Mouse (Mus musculus) gonadal fat pad, adult 2 months (tissue): Measurements from ENCODE around the gene Aqp7. TPM values are rescaled to one million over a fixed set of nuclear protein-coding genes. Genes with fewer than 3 reads are reported as not detected.

Experiments
- DNase-seq: peaks from one replicate; pipeline ENCODE4 v3.0.0-alpha.2; 2012; ENCODE audit warnings: low read depth
- polyA plus RNA-seq: library from polyadenylated mRNA; depleted of rRNA; stranded (reverse); fragments of >200 nt; gene quantifications from 2 replicates; pipeline ENCODE4 v1.2.3, GENCODE M21; 2012

Gene Aqp7
- polyA plus RNA-seq, 1 experiment, result 90.8 TPM

- DNase-seq, result no peak
These were observed 15.4 kb upstream of the Aqp7 start for GRCm38 (mm10) chr4:41063351-41063750.

GRCm38 (mm10) chr4:41057361-41057760 is 9.4 kb upstream of the Aqp7 start:
- DNase-seq, result no peak

DNA sequence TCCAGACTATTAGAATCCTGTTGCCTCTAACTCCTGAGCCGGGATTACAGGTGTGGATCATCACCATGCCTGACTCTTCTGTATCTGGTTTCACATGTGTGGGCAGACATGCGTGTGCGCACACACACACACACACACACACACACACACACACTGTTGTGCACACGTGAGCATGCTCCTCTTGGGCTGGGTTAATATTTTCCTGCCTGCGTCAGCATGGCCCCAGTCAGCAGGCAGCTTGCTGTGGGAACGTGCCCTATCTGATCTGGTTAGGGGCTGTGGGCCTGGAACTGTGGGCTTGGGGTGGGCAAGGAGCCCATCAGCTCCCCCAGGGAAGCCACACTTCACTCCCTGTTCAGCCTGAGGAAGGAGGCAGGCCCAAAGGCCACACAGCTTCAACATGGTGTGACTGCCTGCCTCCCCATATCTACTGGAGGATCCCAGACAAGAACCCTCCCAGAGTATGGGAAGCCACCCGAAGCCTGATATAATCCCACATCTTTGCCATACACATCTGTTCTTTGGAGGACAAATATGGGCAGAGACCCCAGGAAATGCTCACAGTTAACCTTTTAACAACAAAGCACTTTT is 8.9 kb upstream of the Aqp7 start:
- DNase-seq, result no peak

GRCm38 (mm10) chr4:41056253-41056652 is 8.3 kb upstream of the Aqp7 start:
- no peak for DNase-seq

DNA sequence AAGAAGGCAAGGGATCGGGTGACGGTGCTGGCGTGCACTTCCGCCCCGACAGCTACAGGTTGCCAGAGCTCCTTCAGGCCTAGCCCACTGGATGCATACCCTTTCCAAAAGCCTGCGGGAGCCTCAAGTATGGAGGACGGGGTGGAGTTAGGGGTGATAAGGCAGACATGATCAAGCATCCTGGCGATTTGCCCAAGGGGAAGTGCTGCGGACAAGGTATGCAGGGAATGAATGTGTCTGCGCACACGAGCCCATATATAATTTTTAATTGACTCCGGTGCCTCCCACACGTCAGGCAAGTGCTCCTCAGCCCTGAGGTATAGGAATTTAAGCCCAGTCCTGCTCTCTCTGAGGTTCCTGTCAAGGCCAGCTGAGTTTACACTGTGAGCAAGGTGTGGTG is 7.2 kb upstream of the Aqp7 start:
- DNase-seq, result no peak

DNA sequence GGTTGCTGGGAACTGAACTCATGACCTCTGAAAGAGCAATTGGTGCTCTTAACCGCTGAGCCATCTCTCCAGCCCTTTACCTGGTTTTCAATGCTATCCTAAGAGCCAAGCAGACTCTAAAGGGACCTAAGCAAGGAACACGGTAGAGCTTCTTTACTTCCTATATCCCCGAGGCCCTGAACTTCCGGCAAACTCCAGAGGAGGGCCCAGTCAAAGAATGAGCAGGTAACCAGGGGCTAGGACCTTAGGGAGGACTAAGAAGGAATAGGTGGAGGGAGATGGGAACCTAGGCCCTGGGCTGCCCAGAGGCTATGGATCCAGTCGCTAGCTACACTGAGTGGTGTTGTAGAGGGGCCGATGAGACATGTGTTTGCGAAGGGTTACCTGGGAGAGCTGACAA is 3.8 kb upstream of the Aqp7 start:
- DNase-seq, result no peak

DNA sequence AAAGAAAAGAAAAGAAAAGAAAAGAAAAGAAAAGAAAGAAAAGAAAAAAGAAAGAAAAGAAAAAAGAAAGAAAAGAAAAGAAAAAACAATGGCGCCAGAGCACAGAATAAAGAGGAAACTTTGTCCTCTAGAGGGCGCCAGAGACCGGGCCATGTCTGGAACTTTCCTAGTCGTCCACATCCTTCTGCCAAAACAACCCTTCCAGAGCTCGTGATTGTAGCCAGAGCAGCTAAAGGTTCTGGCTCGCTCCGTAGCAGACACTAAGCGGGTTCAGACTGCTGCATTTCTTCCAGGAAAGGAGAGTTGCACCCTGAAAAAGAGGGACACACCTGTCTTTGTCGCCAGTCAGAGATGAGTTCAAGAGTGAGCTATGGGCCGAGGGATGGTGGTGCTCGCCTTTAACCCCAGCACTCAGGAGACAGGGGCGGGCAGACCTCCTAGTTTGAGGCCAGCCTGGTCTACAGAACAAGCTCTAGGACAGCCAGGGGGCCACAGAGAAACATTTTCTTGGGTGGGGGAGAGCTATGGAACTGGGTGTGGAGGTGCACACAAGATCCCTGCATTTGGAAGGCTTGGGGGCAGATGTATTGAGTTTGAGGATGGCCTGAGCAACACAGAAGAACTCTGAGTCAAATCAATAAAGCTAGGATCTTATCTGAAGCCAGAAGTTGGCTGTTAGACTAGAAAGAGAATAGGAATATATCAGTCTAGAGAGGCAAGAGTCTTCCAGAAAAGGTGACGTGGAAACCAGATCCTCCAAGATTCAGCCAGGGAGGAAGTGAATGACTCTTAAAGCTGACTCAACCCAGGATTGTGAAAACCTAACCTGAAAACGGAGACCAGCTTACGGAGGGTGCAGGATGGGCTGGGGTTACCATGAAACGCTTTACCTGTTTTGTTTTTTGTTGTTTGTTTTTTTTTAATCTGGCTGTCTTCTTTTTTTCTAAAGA is 3.1 kb upstream of the Aqp7 start:
- no peak for DNase-seq

- no peak for DNase-seq
These were observed 987 bp upstream of the Aqp7 start for GRCm38 (mm10) chr4:41048926-41049325.

GRCm38 (mm10) chr4:41046254-41046795 is 1.6 kb downstream of the Aqp7 start:
- no peak for DNase-seq

DNA sequence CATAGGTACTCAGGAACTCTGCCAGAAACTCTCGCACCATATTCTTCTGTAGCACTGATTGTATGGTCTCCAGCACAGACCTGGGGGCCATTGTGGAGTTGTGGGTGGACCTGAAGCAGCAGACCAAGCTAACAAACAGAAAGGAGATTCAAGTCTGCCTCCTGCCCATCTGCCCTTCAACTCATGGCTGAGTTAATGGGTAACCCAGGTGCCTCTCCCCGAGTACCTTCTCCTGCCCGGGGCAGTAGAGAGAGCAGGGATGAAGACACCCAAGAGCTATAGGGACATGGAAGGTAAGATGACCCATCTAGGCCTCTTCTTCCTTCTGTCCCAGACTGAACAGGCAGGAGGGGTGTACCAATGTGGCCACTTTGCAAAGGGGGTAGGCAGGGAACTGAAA is 2.7 kb downstream of the Aqp7 start:
- no peak for DNase-seq

- no peak for DNase-seq
These were observed 4.0 kb downstream of the Aqp7 start for GRCm38 (mm10) chr4:41043961-41044360.

DNA sequence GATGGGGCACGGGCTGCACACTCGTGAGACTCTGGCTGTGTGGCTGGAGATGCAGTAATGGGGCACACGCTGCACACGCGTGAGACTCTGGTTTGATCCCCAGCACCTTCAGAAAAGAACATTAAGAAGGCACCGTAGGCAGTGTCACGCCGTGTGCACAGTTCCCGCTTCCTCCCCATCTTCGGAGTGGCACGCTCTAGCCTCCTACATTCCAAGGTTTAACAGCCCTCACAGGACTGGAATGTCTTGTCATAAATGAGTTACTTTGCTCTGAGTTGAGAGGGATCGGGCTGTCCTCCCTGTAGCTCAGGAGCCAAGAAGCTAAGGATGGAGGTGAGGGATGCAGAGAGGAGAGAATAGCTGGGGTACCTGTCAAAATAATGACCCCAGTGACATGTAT is 5.1 kb downstream of the Aqp7 start:
- no peak for DNase-seq

DNA sequence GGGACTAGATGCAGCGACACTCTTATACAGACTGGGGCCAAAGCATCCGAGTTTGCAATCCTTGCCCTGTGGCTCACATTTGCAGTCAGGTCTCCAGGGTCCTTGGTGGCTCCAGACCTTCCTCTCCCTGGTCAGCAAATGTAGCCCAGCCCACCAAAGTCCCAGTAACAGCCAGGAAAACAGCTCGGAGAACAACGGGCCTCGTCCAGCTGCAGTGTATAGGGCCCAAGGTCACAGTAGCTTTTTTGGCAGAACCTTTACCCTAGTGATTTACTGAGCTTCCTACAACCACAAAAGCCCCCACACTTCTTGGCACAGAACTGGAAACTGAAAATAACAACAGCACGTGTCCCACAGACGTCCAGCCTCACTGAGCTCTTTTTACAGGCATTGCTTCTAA is 7.0 kb downstream of the Aqp7 start:
- DNase-seq, result no peak

- DNase-seq, result no peak
These were observed 10.0 kb downstream of the Aqp7 start for GRCm38 (mm10) chr4:41037942-41038341.

DNA sequence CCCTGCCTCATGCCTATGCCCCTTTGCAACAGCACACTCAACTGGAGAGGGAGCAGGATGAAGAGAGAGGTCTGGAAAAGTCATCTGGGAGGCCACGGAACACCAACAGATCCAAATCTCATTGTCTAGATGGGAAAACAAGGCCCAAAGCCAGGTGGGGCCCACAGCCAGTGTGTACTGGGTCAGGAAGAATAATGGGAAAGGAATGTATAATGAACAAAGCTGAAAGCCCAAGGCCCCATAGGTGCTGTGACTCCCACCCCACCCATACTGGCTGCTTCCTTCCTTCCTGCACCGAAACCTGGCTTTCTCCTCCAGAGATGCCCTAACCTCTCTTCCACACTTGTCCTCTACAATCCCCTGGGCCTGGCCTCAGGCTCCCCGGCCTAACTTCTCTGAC is 16.7 kb downstream of the Aqp7 start:
- DNase-seq, result no peak

DNA sequence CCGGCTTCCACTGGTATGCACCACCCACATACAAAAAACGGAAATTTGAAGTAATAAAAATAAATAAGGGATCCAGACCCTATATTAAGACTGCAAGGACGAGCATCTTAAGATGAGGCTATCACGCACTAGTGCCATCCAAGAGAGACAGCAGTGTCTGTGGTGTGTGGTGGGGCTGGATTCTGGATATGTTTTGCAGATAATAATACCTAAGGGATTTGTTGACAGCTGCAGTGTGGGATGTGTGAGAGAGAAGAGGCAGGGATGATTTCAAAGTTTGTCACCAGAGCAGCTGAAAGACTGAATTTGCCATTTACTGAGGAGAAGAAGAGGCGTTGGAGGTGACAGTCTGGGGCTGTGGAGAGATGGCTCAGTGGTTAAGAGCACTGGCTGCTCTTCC is 18.6 kb downstream of the Aqp7 start:
- no peak for DNase-seq

GRCm38 (mm10) chr4:41028272-41028671 is 19.7 kb downstream of the Aqp7 start:
- no peak for DNase-seq

GRCm38 (mm10) chr4:41027872-41028271 is 20.1 kb downstream of the Aqp7 start:
- no peak for DNase-seq

- DNase-seq, result no peak
These were observed 21.7 kb downstream of the Aqp7 start for GRCm38 (mm10) chr4:41026086-41026787.

- no peak for DNase-seq
These were observed 26.8 kb downstream of the Aqp7 start for GRCm38 (mm10) chr4:41021094-41021493.

DNA sequence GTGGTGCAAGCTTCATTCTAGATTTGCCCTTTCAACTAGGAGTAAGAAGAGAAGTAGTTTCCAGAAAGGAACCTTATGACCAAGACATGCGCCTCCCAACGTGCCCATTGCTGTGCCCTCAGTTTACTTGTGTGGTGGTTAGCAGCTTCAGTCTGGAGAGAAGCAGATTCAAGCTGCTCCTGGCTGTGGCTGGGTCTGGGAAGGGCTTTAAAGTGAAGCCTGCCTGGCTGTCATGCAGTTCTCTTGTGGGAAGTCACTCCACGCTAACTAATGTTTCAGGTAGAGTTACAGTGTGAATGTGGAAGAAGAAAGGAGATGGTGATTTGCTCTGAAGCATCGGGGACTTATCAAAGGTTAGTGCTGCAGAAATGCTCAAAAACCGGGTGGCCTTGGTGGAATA is 32.1 kb downstream of the Aqp7 start:
- DNase-seq, result no peak

DNA sequence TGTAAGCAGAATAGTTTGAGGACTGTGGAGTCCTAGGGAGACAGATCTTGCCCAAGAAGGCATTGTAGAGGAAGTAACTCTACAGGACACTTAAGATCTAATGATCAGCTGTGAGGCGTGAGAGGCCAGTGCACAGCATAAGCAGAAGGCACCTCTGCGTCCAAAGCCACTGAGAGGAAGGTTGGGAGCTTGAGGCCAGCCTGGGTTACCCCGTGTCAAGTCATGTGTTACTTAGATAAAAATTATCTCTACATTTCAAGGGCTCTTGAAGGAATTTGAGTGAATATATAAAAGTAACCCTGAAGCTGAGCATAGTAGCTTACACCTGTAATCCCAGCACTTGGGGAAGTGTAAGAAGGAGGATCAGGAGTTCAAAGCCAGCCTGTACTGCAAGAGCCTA is 34.6 kb downstream of the Aqp7 start:
- no peak for DNase-seq
